Mouse (Mus musculus): ENCODE results near the gene Krt34.

The Krt34 gene

GRCm38 (mm10) chr11:99994384-99994661 lies 47.0 kb downstream of the Krt34 start:
- DNase-seq = no peak

DNA sequence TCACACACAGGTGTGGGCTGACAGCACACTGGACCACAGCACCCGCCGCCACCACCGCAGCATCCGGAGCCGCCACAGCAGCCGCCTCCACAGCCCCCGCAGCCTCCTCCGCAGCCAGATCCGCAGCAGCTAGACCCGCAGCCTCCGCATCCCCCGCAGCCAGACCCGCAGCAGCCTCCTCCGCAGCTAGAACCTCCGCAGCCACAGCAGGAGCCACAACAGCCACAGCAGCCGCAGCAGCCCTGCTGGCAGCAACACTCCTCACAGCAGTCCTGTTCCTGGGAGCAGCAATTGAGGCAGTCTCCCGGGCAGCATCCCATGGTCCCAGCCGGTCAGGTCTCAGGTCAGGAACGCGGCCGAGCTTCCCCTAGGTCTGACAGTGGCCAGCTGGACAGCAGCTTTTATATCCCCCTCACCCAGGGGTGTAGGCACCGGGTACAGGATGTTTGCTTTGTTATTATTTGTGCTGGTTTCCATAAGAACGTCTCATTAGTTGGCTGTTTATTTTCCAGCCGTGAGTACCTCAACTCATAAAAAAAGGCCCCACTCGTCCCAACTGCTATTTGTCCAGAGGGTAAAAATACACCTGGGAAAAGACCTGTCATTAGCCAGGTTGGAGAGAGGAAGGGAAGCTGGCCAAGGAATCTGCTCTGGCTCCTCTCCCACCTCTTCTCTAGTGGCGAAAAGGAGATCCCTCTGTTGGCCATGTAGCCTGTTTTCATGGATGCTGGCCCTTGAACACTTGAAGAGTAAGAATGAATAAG lies 47.6 kb downstream of the Krt34 start, which contains the start of gene Krtap17-1:
Krtap17-1 (minus strand) TSS at position 375 of the 764 bp plus-strand sequence.
- DNase-seq = no peak

GRCm38 (mm10) chr11:99990571-99990970 lies 50.8 kb downstream of the Krt34 start:
- DNase-seq = no peak

GRCm38 (mm10) chr11:99989881-99990405 lies 51.4 kb downstream of the Krt34 start:
- no peak for DNase-seq

GRCm38 (mm10) chr11:99988530-99988929 lies 52.8 kb downstream of the Krt34 start:
- DNase-seq = no peak
